Mouse (Mus musculus) embryonic fibroblast, embryonic 13.5 days (primary cell): Measurements from ENCODE around the gene Rhox10.
"Not testable (repeated sequence)": the region's sequence is repeated elsewhere in the genome, so short reads cannot be mapped to it uniquely, and the experiment has no call there.

Source experiments
- CTCF ChIP-seq: IDR thresholded peaks from 2 replicates; pipeline ENCODE4 v1.5.1; 2011; ENCODE audit warnings: mild to moderate bottlenecking, control low read depth, low read length, moderate library complexity, borderline replicate concordance; ENCODE audit not compliant: insufficient read depth
- POLR2A ChIP-seq: IDR thresholded peaks from 2 replicates; pipeline ENCODE4 v1.6.1; 2011; ENCODE audit warnings: low read depth, mild to moderate bottlenecking, control low read depth, low read length, moderate library complexity

GRCm38 (mm10) chrX:38018597-38018996 lies 47.7 kb upstream of the Rhox10 start, which contains the start of gene Btg1-ps1:
- not testable (repeated sequence) for TF ChIP-seq CTCF, POLR2A
